Mouse (Mus musculus): ENCODE measurements around the gene Teddm1a.
A peak's percentile ranks its signal among the peaks of the same experiment; 100 is the strongest.
"Not testable (repeated sequence)": the region's sequence is repeated elsewhere in the genome, so short reads cannot be mapped to it uniquely, and the experiment has no call there.

Gene Teddm1a

DNA sequence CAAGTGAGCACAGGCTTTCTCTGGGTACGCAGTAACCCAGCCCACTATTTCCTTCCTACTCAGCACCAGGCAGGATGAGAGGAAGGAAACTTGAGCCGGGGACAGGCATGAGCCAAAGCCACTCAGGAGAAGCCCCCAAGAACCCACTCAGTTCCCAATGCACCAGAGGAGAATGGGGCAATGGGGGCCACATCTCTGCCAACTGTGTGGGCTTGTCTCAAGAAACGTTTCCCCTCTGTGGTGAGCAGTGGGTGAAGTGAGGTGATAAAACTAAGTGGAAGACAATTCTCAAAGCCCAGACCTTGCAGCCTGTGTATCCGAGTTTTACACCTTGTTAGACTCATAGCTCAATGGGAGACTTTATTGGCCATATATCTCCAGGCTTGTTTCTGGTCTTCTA, at the start of gene Teddm1a:
TSS of gene Teddm1a (plus strand) at position 301 of the 400 bp plus-strand sequence.
- no peak for DNase-seq

DNA sequence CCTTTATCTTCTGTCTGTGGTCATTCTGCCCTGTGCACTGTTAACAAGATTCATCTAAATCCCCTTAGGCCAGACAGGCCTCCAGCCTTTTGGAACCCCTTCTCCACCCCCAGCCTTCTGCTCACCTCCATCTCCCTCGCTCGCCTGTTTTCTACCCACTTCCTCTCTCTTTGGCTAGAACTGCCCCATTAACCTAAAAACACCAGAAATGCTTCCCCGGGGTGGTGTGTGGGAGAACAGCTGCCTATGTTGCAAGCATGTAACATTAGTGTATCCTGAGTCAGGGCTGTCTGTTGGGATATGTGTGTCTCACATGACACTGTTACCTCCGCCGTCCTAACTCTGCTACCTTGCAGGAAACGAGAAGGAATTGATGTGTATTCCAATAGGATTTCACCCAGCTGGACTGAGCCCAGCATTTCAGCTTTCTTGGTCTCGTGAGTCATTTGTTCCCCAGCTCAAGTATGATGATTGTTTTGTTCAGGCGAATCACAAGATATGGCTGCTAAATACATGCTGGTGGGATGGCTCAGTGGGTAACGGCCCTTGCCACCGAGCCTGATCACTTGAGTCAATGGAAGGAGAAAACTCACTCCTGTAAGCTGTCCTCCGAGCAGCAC, 49.3 kb upstream of the Teddm1a start:
- no peak for DNase-seq

DNA sequence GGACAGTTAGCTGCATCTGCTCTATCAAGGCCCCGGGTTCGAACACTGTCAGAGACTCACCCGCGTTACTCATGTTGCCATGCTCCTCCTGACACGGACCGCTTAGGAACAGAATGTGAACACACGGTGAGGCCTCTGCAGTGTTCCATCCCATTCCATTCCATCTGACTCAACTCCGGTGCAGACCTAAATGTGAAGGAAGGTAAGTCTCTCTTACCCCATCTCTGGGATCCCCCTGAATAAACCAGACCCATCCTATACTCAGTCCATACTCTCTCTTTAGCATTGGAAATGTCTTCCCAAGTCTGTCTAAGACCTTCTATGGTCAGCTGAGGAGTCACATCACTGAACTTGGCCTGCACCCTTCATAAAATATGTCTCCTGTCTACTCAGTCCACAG, 47.5 kb upstream of the Teddm1a start, which contains the start of gene Rgsl1:
TSS of gene Rgsl1 (minus strand) at position 101 of the 400 bp plus-strand sequence.
- DNase-seq: no peak

DNA sequence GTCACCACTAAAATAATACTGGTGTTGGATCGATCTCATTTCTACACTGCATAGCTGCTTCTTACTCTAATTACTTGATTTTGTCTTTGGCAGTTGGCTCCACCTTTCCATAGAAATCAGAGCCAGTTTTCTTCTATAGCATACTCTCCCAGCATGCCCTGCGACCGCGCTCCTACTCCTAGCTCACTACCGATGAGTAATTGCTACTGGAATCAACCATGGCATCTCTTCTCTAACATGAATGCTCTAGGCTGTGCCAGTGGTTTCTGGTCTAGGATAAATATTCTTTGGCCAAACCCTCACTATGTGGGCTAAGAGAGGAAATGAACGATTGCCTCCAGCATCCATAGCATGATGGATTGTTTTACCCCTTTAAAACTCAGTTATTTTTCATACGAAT, 45.1 kb upstream of the Teddm1a start:
- no peak for DNase-seq

DNA sequence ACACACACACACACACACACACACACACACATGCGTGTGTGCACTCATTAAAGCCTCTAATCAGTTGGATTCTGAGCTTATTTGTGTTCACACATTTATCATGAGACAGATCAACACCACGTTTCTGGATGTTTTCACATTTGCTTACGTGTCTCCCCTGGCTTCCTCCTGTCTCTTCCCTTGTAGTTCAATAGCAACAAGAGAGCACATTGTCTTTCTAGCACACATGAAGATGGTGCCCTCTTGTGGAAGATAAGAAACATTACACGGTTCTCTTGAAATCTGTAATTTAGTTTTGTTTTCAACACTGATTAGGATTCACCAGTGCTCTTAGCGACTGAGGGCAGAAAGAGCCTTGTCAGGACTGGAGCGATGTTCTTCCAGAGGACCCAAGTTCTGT, 44.7 kb upstream of the Teddm1a start:
- DNase-seq: peak; percentile 78

DNA sequence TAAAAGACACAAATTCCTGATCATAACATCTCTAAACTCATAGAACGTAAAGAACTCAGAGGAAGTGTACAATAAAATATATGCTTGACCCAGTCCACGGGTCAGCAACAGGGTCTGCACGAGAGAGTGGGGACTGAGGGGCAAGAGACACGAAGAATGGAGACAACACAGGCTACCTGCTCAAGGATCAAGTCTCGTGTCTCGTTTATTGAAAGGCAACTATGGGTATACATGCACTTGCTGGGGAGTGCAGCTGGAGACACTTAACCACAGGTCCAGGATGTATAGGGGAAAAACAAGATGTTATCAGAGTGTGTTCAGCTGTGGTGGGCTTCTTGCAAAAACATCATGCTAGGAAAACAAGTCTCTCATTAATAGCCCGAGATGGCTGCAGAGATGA, 38.8 kb upstream of the Teddm1a start:
- not testable (repeated sequence) for DNase-seq

DNA sequence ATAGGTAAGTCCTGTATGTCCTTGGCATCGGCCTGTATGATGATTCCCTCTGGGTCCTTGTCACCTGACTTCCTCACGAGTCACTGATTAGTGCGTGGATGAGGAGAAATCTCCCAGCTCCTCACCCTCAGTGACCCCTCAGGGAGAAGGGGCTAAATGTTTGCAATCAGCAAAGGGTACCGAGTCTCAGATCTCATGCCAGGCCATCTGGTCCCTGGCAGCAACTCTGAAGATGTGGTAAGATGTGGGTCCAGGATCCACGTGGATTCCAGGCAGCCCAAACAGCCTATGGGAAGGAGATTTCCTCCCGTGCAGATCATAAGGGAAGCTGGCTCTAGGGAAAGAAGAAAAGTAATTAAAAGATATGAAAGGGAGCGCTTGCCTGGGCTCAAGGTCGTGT, 35.6 kb upstream of the Teddm1a start:
- no peak for DNase-seq

DNA sequence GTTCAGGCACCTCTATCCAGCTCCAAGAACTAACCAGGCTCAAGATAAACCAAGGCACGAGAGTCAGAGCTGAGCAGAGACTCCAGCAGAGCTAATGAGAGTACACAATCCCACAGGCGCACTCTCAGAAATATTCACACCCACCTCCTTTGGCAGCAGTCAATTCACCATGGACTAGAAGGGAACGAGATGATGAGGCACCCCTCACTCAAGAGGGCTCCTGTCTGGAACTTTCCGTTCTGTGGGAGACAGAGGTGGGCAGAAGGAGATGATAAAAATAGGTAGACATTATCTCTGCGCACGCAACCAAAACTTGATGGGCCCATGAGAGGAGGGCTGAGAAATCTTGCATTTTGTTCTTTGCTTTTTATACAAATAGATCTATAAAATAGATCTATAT, 17.5 kb upstream of the Teddm1a start, which contains the start of gene Teddm1b:
TSS of gene Teddm1b (plus strand) at position 301 of the 400 bp plus-strand sequence.
- DNase-seq: no peak

DNA sequence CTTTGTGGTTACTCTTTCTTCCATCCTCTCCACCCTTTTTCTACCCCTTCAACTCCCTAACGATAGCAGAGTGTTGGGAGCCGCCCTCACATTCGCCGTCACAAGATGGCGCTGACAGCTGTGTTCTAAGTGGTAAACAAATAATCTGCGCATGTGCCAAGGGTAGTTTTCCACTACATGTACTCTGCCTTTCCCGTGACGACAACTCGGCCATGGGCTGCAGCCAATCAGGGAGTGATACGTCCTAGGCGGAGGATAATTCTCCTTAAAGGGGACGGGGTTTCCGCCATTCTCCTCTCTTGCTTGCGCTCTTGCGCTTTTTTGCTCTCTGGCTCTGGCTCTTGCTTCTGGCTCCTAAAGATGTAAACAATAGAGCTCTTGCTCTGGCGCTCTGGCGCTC, 11.2 kb upstream of the Teddm1a start:
- DNase-seq: not testable (repeated sequence)

DNA sequence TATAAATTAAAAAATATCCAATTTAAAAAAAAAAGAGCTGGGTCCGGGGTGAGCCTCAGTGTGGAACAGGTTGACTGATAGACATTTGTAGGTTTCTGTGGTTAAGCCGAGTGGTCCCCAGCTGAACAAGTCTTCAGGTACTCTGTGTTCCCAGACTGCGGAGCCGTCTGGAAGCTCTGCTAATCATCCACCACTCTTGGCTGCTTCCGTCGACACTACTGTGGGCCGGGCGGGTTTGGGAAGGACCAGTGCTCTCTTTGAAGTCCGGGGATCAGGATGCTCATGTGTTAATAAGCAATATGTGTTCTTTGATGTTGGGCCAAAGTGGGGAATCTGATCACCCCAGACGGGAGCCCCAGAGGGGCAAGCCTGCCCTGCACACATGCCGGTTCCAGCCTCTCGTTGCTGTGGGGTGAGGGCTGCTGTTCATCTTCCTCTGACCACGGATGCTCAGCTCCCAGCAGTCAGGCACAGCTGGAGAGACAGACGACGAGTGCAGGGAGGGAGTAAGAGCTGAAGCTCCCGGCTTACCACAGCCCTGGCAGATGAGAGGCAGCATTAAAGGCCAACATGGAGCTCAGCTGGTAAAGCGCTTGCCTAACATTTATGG, 5.4 kb upstream of the Teddm1a start:
- no peak for DNase-seq

DNA sequence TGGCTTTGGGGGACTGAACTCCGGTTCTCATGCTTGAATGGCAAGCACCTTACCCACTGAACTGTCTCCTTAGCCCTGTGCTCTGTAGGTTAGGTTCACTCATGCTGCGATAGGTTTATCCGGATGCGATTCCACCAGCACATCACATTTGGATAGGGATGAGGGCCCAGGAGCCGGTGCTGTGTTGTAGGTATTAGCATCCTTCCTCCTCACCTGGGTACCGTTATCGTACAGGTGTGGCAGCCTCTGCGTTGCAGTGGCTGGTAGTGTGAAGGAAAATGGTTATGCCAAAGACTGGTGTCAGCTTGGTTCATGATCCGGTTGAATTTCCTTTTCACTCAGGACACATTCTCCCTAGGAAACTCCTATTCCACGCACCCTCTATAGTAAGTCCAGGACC, 1.4 kb upstream of the Teddm1a start:
- no peak for DNase-seq

DNA sequence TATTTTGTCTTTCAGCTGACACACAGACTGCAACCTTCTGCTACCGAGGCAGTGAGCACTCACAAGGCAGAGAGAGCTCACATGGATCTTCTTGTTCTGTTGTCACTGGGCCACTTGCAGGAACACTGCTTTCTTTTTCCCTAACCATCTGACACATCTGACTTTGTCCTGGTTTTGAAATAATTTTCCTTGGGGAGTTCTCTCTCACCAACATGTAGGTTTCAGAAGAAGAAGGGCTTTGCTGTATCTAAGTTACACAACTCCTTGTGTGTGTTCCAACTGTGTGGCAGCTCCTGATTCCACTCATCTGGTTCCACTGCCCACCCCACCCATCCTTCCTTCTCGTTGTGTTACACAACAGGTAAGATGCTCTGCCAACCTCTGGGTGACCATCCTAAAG, 2.2 kb downstream of the Teddm1a start:
- no peak for DNase-seq

DNA sequence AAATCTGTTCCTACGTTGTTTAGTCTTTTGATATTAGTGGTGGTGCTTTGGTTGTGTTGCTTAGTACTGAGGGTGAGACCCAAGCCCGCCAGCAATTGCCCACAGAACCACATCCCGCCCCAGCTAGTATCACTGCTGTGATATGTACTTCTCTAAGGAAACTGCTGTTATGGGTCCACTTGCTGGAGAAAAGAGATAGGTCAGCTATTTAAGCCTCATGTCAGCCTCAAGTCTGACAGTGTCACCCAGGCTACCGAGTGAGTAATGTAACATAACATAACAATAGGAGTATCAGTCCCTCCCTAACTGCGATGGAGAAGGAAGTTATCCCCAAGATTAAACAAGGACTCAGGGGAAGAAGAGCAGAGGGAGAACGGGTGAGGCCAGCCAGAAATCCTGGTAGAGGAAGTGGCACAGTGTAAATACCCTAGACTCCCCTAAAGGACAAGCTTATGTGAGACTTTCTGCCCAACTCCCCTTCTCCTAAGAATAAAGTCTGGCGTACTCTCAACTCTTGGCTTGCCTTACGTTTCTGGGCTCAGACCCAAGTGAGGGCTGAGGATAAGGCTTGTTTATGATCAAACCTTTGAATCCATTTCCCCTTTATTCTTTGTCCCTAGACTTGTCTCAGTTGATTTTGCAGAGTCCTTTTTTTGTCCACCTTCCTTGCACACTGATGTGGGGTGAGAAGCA, 2.8 kb downstream of the Teddm1a start:
- no peak for DNase-seq

DNA sequence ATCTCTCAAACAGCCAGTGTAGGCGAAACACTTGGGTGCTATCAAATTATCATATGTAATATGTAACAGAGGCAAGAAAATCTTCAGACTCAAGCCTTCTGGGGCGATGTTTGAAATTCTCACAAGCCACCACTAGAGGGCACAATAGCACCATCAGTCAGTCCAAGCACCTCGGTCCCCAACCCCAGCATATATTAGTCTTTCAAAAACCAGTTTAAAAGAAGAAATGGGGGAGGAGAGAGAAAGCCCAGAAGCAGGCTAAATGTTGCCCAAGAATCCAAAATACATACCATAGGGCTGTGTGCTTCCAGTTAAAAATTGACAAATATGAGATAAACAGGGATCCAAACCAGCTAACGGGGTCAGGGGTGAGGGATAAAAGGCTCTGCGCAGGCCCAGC, 3.4 kb downstream of the Teddm1a start:
- DNase-seq: peak; percentile 83

DNA sequence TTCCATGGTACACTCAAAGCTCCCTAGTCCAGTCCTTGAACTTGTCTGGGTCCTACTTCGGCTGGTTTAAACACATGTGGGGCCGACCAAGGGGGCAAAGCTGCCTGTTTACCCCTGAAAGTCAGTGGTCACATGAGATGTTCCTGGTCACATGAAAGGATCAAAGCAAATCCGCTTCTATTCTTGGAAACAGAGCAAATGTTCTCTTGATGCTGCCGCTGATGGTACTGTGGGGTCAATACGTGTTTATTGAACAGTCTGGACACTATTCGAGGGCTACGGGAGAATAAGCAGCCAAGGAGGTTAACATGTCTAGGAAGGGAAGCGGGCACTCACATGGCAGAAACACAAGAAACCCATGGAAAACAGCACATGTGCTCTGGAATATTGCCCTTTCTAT, 5.7 kb downstream of the Teddm1a start:
- no peak for DNase-seq

DNA sequence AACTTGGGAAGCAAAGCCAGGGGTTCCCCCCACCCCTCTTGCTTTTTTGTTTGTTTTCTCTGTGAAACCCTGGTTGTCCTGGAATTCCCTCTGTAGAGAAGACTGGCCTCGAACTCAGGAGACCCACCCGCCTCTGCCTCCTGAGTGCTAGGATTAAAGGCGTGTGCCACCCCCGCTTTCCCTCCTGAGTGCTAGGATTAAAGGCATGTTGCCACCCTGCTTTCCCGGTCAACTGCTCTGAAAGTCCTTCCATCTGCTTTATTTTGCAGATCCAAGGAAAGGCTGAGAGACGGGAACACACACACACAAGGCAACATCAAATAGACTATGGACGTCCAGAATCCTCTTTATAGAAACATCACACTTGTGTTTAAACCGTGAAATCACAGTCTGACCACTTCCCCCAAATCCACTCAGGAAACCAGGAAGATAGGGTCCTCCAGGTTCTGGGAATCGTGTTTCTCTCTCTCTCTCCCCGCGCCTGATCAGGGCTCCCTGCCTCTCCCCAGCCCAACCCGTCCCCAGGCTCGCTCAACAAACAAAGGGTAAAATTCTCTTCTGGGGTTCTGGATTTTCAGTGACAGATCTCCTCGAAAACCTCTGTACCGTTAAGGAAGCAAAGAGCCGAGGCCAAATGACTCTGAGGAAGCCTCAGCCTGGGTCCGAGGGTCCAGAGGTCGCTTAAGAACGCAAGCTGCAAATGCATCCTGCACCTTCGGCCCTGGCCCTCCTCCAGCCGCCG, 7.6 kb downstream of the Teddm1a start:
- no peak for DNase-seq

DNA sequence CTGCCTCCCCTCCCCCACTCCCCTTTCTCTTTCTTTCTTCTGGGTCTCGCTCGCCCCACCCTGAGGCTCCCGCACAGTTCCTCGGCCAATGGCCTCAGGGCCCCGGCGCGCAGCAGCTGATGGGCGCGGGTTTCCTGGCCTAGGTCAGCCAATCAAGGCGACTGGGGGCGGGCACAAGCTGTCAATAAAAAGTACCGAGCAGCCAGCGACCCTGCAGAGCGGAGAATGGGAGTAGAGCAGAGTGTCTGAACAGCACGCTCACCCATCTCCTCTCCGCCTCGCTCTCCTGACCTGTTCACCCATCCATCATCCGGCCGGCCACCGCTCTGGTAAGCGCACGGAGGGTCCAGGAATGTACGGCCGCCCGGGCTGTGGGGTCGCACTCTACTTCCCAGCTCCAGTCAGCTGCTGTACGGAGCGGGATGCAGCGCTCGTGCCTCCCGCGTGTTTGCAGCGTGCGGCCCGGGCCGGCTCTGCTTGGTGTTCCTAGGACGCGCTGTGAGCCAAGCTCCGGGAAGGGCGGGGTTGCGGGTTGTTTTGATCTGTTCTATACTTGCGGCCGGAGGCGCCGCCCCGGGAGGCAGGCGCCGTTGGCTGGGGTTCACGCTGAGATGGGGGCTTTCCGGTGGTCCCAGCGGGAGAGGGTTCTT, 8.3 kb downstream of the Teddm1a start, which contains the start of the genes Glul and Teddm2:
TSS of gene Glul (plus strand) at position 214 of the 650 bp plus-strand sequence.
TSS of gene Teddm2 (minus strand) at position 498 of the 650 bp plus-strand sequence.
- DNase-seq: peak; percentile 99

DNA sequence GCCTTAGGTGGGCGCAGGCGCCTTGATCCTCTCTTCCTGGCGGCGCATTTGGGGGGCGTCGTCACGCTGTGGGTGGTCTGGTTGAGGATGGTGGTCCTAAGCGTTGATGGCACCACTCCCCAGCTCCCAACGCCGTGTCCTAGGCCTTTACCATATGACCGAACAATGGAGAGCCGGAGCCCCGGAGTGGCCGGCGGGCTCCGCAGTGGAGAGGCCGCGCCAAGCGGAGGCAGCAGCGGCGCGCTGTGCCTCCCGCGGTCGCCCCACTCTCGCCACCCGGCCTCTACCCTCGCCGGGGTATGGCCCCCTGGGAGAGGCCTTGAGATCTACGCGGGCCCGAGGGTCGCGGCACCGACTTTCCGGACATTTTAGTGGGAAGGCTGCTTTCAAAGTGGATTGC, 8.8 kb downstream of the Teddm1a start:
- no peak for DNase-seq

DNA sequence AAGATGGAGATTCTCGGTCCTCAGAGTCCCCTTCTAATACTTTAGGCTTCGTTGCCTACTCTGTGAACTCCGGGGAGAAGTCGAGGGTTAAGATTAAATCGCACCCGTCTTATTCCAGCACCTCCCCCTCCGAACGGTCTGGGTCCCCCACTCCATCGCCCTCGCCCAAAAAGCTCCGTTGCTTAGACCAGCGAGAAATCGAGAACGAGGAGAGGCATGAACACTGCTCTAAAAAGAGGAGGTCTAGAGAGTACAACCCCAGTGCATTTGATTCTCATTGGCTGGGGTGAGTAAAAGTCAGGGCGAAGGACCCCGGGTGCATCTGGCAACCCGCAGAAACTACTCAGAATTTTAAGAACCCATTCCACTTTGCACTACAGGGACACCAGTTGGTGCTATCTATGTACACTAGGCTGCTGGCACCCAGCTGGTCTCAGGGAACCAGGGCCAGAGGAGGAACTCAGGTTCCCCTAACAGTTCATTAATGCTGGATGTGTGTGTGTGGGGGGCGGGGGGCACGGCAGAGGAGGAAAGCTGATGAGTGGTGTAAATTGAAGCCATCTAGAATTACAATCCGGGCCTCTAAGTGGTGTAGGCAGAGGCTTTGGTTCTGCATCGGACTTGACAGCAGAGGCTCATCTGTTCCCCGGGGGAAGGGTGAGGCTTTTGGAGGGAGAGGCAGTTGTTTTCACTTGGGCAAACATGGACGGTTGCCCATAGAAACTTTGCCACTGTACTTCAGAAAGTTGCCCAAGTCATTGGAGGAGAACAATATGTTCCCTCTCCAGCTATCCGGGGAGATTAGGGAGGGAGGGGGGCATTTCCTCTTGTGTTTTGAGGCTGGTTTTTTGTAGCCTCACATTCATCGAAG, 9.6 kb downstream of the Teddm1a start:
- peak; percentile 67 for DNase-seq

DNA sequence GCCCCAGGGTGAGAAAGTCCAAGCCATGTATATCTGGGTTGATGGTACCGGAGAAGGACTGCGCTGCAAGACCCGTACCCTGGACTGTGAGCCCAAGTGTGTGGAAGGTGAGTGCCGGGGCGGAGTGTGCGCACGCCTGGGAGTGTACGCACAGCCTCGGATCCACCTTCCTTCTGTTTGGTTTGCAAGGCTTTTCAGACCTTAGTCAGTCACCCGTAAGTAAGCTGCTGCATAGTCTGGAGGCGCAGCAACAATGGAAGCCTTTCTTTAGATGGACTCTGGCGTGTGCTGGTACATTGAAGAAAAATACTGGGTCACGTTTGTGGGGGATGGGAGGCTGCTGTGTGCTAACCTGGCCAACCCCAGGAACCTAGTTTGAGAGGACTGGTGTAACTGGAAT, 11.5 kb downstream of the Teddm1a start:
- DNase-seq: peak; percentile 94

DNA sequence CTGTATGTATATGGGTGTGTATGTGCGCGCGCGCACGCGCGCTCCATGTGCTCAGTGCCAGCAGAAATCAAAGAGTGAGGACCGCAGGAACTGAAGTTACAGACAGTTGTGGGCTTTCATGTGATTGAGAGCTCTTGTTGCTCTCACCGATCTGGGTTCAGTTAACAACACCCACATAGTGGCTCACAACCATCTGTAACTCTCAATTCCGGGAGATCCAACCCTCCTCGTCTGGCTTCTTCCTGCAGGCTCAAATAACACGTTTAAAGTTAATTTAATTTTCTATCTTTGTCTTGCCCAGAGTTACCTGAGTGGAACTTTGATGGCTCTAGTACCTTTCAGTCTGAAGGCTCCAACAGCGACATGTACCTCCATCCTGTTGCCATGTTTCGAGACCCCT, 12.7 kb downstream of the Teddm1a start:
- DNase-seq: no peak

DNA sequence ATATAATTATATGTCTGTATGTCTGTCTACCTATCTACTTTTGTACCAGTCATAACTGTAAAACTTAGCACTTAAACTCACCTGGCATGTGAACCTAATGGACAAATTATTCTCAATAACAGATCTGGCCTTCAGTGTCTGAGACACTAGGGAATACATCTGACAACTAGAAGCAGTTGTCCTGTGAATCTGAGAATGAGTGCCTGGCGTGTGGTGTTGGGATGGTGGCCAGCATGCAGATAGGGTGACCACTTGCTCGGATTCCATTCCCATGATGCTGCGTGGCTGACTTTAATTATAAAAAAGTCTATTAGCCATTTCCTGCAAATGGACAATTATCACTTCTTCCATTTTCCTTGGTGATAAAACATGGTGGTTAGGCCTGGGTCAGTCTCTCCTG, 14.3 kb downstream of the Teddm1a start:
- DNase-seq: no peak
